Comparison of ENCODE assay signal across 8 mouse cellular contexts in genomic region chr11:59810480-59811158, GRCm38 (mm10). TPM values are rescaled to one million over a fixed set of nuclear protein-coding genes. Genes with fewer than 3 reads are reported as not detected.
DNase-seq lines count a peak whose midpoint lies in the region; ATAC-seq and TF ChIP-seq lines count a peak whose summit lies in the region.

No protein-coding gene starts in this region.

- no peak for TF ChIP-seq CTCF in G1E (IDR thresholded peaks at IDR 0.05; ENCODE audit: low read depth, low read length)

- ATAC-seq in heart, embryonic 16.5 days (replicated peaks; ENCODE audit: extremely low read depth, insufficient read depth, low FRiP score): no peak
- no peak for ATAC-seq in G1E (ENCODE audit: extremely low read depth, insufficient number of reproducible peaks, low FRiP score, poor library complexity, severe bottlenecking)
- 0 out of 2 replicates have a peak, but pooled peaks have one; percentile 14 for ATAC-seq in hindbrain, embryonic 11.5 days (ENCODE audit: low FRiP score)
- ATAC-seq in midbrain, embryonic 13.5 days: 0 out of 2 replicates have a peak, but pooled peaks have one; percentile 9

- WGBS in heart, embryonic 16.5 days: 58% methylated on average over 14 of the region's 14 CpGs
- WGBS in hindbrain, embryonic 11.5 days: 67% methylated on average over 14 of the region's 14 CpGs
- 68% methylated on average over 14 of the region's 14 CpGs for WGBS in midbrain, embryonic 13.5 days

- H3K27me3 ChIP-seq in heart, embryonic 16.5 days (ENCODE audit: control insufficient read depth, insufficient read depth, low read length): no peaks in the 10 kb centered on the region
- no peaks in the 10 kb centered on the region for H3K27me3 ChIP-seq in G1E (ENCODE audit: insufficient read depth, low read length)
- no peaks in the 10 kb centered on the region for H3K27me3 ChIP-seq in hindbrain, embryonic 11.5 days (ENCODE audit: control insufficient read depth, insufficient read depth, low read length)
- no peaks in the 10 kb centered on the region for H3K27me3 ChIP-seq in midbrain, embryonic 13.5 days

- peak overlapping the region; percentile 98 for H3K27ac ChIP-seq in heart, embryonic 16.5 days (ENCODE audit: low read length)
- H3K27ac ChIP-seq in hindbrain, embryonic 11.5 days (ENCODE audit: low read depth, low read length): peak overlapping the region; percentile 95; the same call in 1 of the 2 replicates
- H3K27ac ChIP-seq in midbrain, embryonic 13.5 days: peak overlapping the region; percentile 99

- H3K4me3 ChIP-seq in heart, embryonic 16.5 days (ENCODE audit: low read length): peak overlapping the region; percentile 91
- peak overlapping the region; percentile 95 for H3K4me3 ChIP-seq in G1E (ENCODE audit: low read depth, low read length)
- H3K4me3 ChIP-seq in hindbrain, embryonic 11.5 days (ENCODE audit: low read depth, low read length): peak overlapping the region; percentile 75
- H3K4me3 ChIP-seq in midbrain, embryonic 13.5 days (replicated peaks): peak overlapping the region; percentile 63

- DNase-seq in heart, postnatal 4 days: no peak
- DNase-seq in G1E (ENCODE audit: low spot score): peak; percentile 38
- no peak for DNase-seq in hindbrain, embryonic 11.5 days (ENCODE audit: low spot score)
- no peak for DNase-seq in urinary bladder, adult 2 months (ENCODE audit: low spot score)
- no peak for DNase-seq in ovary, postnatal 36 days (ENCODE audit: low spot score)
- no peak for DNase-seq in gastrocnemius, adult 8-10 months (ENCODE audit: low spot score in 2 of 2)

- peak overlapping the region; percentile 80 for H3K4me2 ChIP-seq in heart, embryonic 16.5 days (ENCODE audit: low read depth, low read length)
- peak overlapping the region; percentile 70 for H3K4me2 ChIP-seq in hindbrain, embryonic 11.5 days (replicated peaks; ENCODE audit: low read depth, low read length)
- peak overlapping the region; percentile 78 for H3K4me2 ChIP-seq in midbrain, embryonic 13.5 days (replicated peaks)

- H3K9me3 ChIP-seq in heart, embryonic 16.5 days (replicated peaks; ENCODE audit: control insufficient read depth, low read length): no peaks in the 10 kb centered on the region
- H3K9me3 ChIP-seq in G1E (replicated peaks): no peaks in the 10 kb centered on the region
- no peaks in the 10 kb centered on the region for H3K9me3 ChIP-seq in hindbrain, embryonic 11.5 days (ENCODE audit: control insufficient read depth, low read length)
- H3K9me3 ChIP-seq in midbrain, embryonic 13.5 days: no peaks in the 10 kb centered on the region

- peak overlapping the region; percentile 96 for H3K9ac ChIP-seq in heart, embryonic 16.5 days (ENCODE audit: low read length)
- peak overlapping the region; percentile 97 for H3K9ac ChIP-seq in hindbrain, embryonic 11.5 days (ENCODE audit: low read depth, low read length)
- peak overlapping the region; percentile 88 for H3K9ac ChIP-seq in midbrain, embryonic 13.5 days (replicated peaks)

- peaks cover 11% of the 10 kb centered on the region for H3K36me3 ChIP-seq in heart, embryonic 16.5 days (ENCODE audit: control insufficient read depth, insufficient read depth)
- H3K36me3 ChIP-seq in G1E (replicated peaks): peaks cover 53% of the 10 kb centered on the region
- H3K36me3 ChIP-seq in hindbrain, embryonic 11.5 days (ENCODE audit: control insufficient read depth, insufficient read depth, low read length): no peaks in the 10 kb centered on the region
- H3K36me3 ChIP-seq in midbrain, embryonic 13.5 days: peaks cover 23% of the 10 kb centered on the region

- peaks cover 13% of the 10 kb centered on the region for H3K4me1 ChIP-seq in heart, embryonic 16.5 days (ENCODE audit: control insufficient read depth, insufficient read depth, low read length)
- peaks cover 40% of the 10 kb centered on the region for H3K4me1 ChIP-seq in G1E (ENCODE audit: insufficient read depth, low read depth, low read length)
- peaks cover 5% of the 10 kb centered on the region; the same call in 1 of the 2 replicates for H3K4me1 ChIP-seq in hindbrain, embryonic 11.5 days (replicated peaks; ENCODE audit: control insufficient read depth, insufficient read depth, low read length)
- peaks cover 21% of the 10 kb centered on the region for H3K4me1 ChIP-seq in midbrain, embryonic 13.5 days (replicated peaks)

RNA-seq across cellular contexts. Expression of gene Flcn, which starts 0.8 kb away (rescaled TPM):
- 44.4 and 45.5 TPM in 2 replicates for polyA plus RNA-seq in heart, embryonic 16.5 days (2015; fragmentation: Nextera tagmentation; extraction: Ambion mirVana)
- 10 to 100 TPM; 22.1 to 28.0 TPM for total RNA-seq in heart, postnatal 4 days (2021)
- total RNA-seq in G1E (2014; fragmentation: Nextera tagmentation) (40.0 and 54.7 TPM in 2 replicates), G1E (2017) (60.9 and 69.8 TPM in 2 replicates)
- 31.2 and 34.9 TPM in 2 replicates for polyA plus RNA-seq in G1E (2012)
- 25.9 and 26.4 TPM in 2 replicates for polyA plus RNA-seq in hindbrain, embryonic 11.5 days (2014; fragmentation: Nextera tagmentation; extraction: Ambion mirVana)
- 38.4 and 41.7 TPM in 2 replicates for polyA plus RNA-seq in midbrain, embryonic 13.5 days (2015; fragmentation: Nextera tagmentation; extraction: Ambion mirVana)
- 42.6 and 48.8 TPM in 2 replicates for polyA plus RNA-seq in urinary bladder, adult 2 months (2012; rRNA removed)
- total RNA-seq in gastrocnemius, adult 8-10 months (2022): 10 to 100 TPM; 40.1 to 65.3 (median 43.4) TPM

RNA-seq across cellular contexts. Expression of gene Pld6, which starts 23.2 kb away (rescaled TPM):
- polyA plus RNA-seq in heart, embryonic 16.5 days (2015; fragmentation: Nextera tagmentation; extraction: Ambion mirVana): 4.8 and 5.8 TPM in 2 replicates
- 1 to 10 TPM; 1.9 to 2.2 TPM for total RNA-seq in heart, postnatal 4 days (2021)
- total RNA-seq in G1E (2014; fragmentation: Nextera tagmentation) (not detected in 2 replicates), G1E (2017) (not detected in 2 replicates)
- polyA plus RNA-seq in G1E (2012): not detected in 2 replicates
- 0.31 and 0.47 TPM in 2 replicates for polyA plus RNA-seq in hindbrain, embryonic 11.5 days (2014; fragmentation: Nextera tagmentation; extraction: Ambion mirVana)
- 2.4 and 2.7 TPM in 2 replicates for polyA plus RNA-seq in midbrain, embryonic 13.5 days (2015; fragmentation: Nextera tagmentation; extraction: Ambion mirVana)
- 1.2 and 1.5 TPM in 2 replicates for polyA plus RNA-seq in urinary bladder, adult 2 months (2012; rRNA removed)
- not detected for total RNA-seq in gastrocnemius, adult 8-10 months (2022)

RNA-seq across cellular contexts. Expression of gene Nt5m, which starts 28.6 kb away (rescaled TPM):
- polyA plus RNA-seq in heart, embryonic 16.5 days (2015; fragmentation: Nextera tagmentation; extraction: Ambion mirVana): 42.4 and 42.7 TPM in 2 replicates
- 10 to 100 TPM; 25.3 to 29.2 TPM for total RNA-seq in heart, postnatal 4 days (2021)
- total RNA-seq in G1E (2014; fragmentation: Nextera tagmentation) (14.0 and 15.7 TPM in 2 replicates), G1E (2017) (19.3 and 20.2 TPM in 2 replicates)
- 11.7 and 14.0 TPM in 2 replicates for polyA plus RNA-seq in G1E (2012)
- 37.8 and 42.6 TPM in 2 replicates for polyA plus RNA-seq in hindbrain, embryonic 11.5 days (2014; fragmentation: Nextera tagmentation; extraction: Ambion mirVana)
- 58.6 and 60.5 TPM in 2 replicates for polyA plus RNA-seq in midbrain, embryonic 13.5 days (2015; fragmentation: Nextera tagmentation; extraction: Ambion mirVana)
- polyA plus RNA-seq in urinary bladder, adult 2 months (2012; rRNA removed): 18.4 and 21.0 TPM in 2 replicates
- total RNA-seq in gastrocnemius, adult 8-10 months (2022): 10 to 100 TPM; 17.3 to 19.7 (median 18.6) TPM

RNA-seq across cellular contexts. Expression of gene Cops3, which starts 29.0 kb away (rescaled TPM):
- polyA plus RNA-seq in heart, embryonic 16.5 days (2015; fragmentation: Nextera tagmentation; extraction: Ambion mirVana): 154 and 173 TPM in 2 replicates
- total RNA-seq in heart, postnatal 4 days (2021): 10 to 100 TPM; 83.9 to 85.6 TPM
- total RNA-seq in G1E (2014; fragmentation: Nextera tagmentation): 157 and 165 TPM in 2 replicates
- 231 and 247 TPM in 2 replicates for total RNA-seq in G1E (2017)
- polyA plus RNA-seq in G1E (2012): 15.2 and 20.8 TPM in 2 replicates
- 246 and 254 TPM in 2 replicates for polyA plus RNA-seq in hindbrain, embryonic 11.5 days (2014; fragmentation: Nextera tagmentation; extraction: Ambion mirVana)
- polyA plus RNA-seq in midbrain, embryonic 13.5 days (2015; fragmentation: Nextera tagmentation; extraction: Ambion mirVana): 218 and 223 TPM in 2 replicates
- polyA plus RNA-seq in urinary bladder, adult 2 months (2012; rRNA removed): 36.1 and 44.7 TPM in 2 replicates
- 10 to 100 TPM; 77.3 to 93.6 (median 89.8) TPM for total RNA-seq in gastrocnemius, adult 8-10 months (2022)

Comparison
In these comparisons a context has a peak if more than half of its experiments do, and no peak if none do; other contexts are left out.
1. ATAC-seq: peak in hindbrain, embryonic 11.5 days (single experiment) and midbrain, embryonic 13.5 days (single experiment); none in heart, embryonic 16.5 days (single experiment) and G1E (single experiment).
2. Peak in every context shown above with its lines, with median percentiles within 50 percentile points of each other: H3K27ac ChIP-seq, H3K4me2 ChIP-seq, H3K4me3 ChIP-seq and H3K9ac ChIP-seq.